Mouse (Mus musculus) midbrain, embryonic 15.5 days (tissue): ENCODE measurements around the gene Cks1b. TPM values are rescaled to one million over a fixed set of nuclear protein-coding genes. Genes with fewer than 3 reads are reported as not detected.

Experiments
- ATAC-seq: fragments of 200-750 bp; cut with Nextera tagmentation; replicated peaks from 2 replicates; pipeline ENCODE4 v1.8.0; 2017; ENCODE audit warnings: moderate TSS enrichment
- H3K27ac ChIP-seq: fragments of 300-500 bp; sonication (generic); 2 replicates; pipeline ENCODE4 v1.5.1; 2015; ENCODE audit warnings: mild to moderate bottlenecking, inconsistent platforms
- H3K27me3 ChIP-seq: fragments of 300-500 bp; sonication (generic); replicated peaks from 2 replicates; pipeline ENCODE4 v1.6.1; 2015; ENCODE audit warnings: inconsistent platforms
- H3K36me3 ChIP-seq: fragments of 300-500 bp; sonication (generic); replicated peaks from 2 replicates; pipeline ENCODE4 v1.6.1; 2015; ENCODE audit warnings: inconsistent platforms
- H3K4me1 ChIP-seq: fragments of 300-500 bp; sonication (generic); 2 replicates; pipeline ENCODE4 v1.6.1; 2015; ENCODE audit warnings: inconsistent platforms
- H3K4me2 ChIP-seq: fragments of 300-500 bp; sonication (generic); 2 replicates; pipeline ENCODE4 v1.6.1; 2015; ENCODE audit warnings: inconsistent platforms, mild to moderate bottlenecking, moderate library complexity
- H3K4me3 ChIP-seq: fragments of 300-500 bp; sonication (generic); 2 replicates; pipeline ENCODE4 v1.5.1; 2015; ENCODE audit warnings: mild to moderate bottlenecking, inconsistent platforms
- H3K9ac ChIP-seq: fragments of 300-500 bp; sonication (generic); 2 replicates; pipeline ENCODE4 v1.6.1; 2015; ENCODE audit warnings: mild to moderate bottlenecking, inconsistent platforms
- H3K9me3 ChIP-seq: fragments of 300-500 bp; sonication (generic); 2 replicates; pipeline ENCODE4 v1.6.1; 2016; ENCODE audit warnings: inconsistent platforms
- WGBS: fragments of 180-500 bp; shearing (Covaris S2); methylation state at CpG from one replicate; pipeline ENCODE4 v1.1.7; 2015; ENCODE audit warnings: mixed read lengths; 5-methylcytosine and 5-hydroxymethylcytosine counted together
- polyA plus RNA-seq: library from polyadenylated mRNA; unstranded; fragments of >200 nt; fragmentation: Nextera tagmentation; extraction: Ambion mirVana; gene quantifications from 2 replicates; pipeline ENCODE4 v1.2.1, GENCODE M21; 2015

Gene Cks1b
- polyA plus RNA-seq, 1 experiment from 2014 or later, result 86.7 TPM

- Histone ChIP-seq H3K27me3 (no peaks in the 10 kb centered on the region), H3K4me1 (peaks cover 33% of the 10 kb centered on the region), H3K9me3 (no peaks in the 10 kb centered on the region), H3K4me2 (peak overlapping the region; percentile 49), H3K9ac (peak overlapping the region; percentile 39; the same call in 1 of the 2 replicates), H3K4me3 (peak overlapping the region; percentile 30), H3K36me3 (no peaks in the 10 kb centered on the region), H3K27ac (no peak overlapping the region)
- ATAC-seq, result no peak
- WGBS, result 10% methylated on average over 22 of the region's 22 CpGs
These were observed 3.8 kb upstream of the Cks1b start for GRCm38 (mm10) chr3:89421810-89422473.

- Histone ChIP-seq H3K4me1 (peaks cover 37% of the 10 kb centered on the region), H3K27ac (peak overlapping the region; percentile 39)
- WGBS, result 5% methylated on average over 11 of the region's 11 CpGs
These were observed 3.0 kb upstream of the Cks1b start for GRCm38 (mm10) chr3:89421002-89421774.

GRCm38 (mm10) chr3:89420421-89420820 lies 2.2 kb upstream of the Cks1b start:
- Histone ChIP-seq H3K9me3 (no peaks in the 10 kb centered on the region), H3K4me1 (peaks cover 37% of the 10 kb centered on the region), H3K27me3 (no peaks in the 10 kb centered on the region), H3K4me2 (no peak overlapping the region; the same call in 1 of the 2 replicates), H3K36me3 (no peaks in the 10 kb centered on the region), H3K27ac (peak overlapping the region; percentile 39; the same call in 1 of the 2 replicates), H3K9ac (no peak overlapping the region), H3K4me3 (no peak overlapping the region)
- WGBS, result 60% methylated on average over 2 of the region's 2 CpGs
- no peak for ATAC-seq

More at GRCm38 (mm10) chr3:89421002-89421774, 3.0 kb upstream of the Cks1b start:
- no peaks in the 10 kb centered on the region for H3K36me3 ChIP-seq
- peak overlapping the region; percentile 49 for H3K4me2 ChIP-seq
- H3K9ac ChIP-seq, result peak overlapping the region; percentile 39; the same call in 1 of the 2 replicates
- H3K9me3 ChIP-seq, result no peaks in the 10 kb centered on the region
- ATAC-seq, result 0 out of 2 replicates have a peak, but pooled peaks have one; percentile 32
- H3K4me3 ChIP-seq, result peak overlapping the region; percentile 30
- no peaks in the 10 kb centered on the region for H3K27me3 ChIP-seq

DNA sequence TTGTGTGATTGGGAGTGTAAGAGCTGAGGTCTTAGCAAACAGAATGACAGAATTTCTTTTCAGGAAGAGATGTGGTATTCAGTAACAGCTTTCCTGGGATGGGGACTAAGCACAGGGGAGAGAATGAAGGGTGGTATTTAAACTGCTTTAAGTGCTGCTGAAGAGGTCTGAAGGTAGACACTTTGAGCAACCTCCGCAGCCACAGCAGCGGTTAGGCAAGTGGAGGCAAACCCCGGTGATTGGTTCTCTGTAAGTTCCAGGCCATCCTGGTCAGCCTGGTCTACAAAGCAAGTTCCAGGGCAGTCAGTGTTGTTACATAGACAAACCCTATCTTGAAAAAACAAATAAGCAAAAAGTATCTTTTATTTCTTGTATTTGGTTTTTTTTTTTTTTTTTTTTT lies 1.8 kb upstream of the Cks1b start:
- Histone ChIP-seq H3K27ac (0 out of 2 replicates have a peak overlapping the region, but pooled peaks have one; percentile 36), H3K4me3 (peak overlapping the region; percentile 60), H3K9ac (peak overlapping the region; percentile 65; the same call in 1 of the 2 replicates), H3K36me3 (peaks cover 2% of the 10 kb centered on the region), H3K4me2 (peak overlapping the region; percentile 98), H3K4me1 (peaks cover 37% of the 10 kb centered on the region), H3K9me3 (no peaks in the 10 kb centered on the region), H3K27me3 (no peaks in the 10 kb centered on the region)
- 43% methylated on average over 3 of the region's 3 CpGs for WGBS
- ATAC-seq, result no peak

- WGBS, result 3% methylated on average over 9 of the region's 9 CpGs
- Histone ChIP-seq H3K9ac (peak overlapping the region; percentile 65), H3K4me1 (peaks cover 37% of the 10 kb centered on the region), H3K4me3 (peak overlapping the region; percentile 60), H3K27ac (peak overlapping the region; percentile 83), H3K27me3 (no peaks in the 10 kb centered on the region), H3K36me3 (peaks cover 7% of the 10 kb centered on the region), H3K9me3 (no peaks in the 10 kb centered on the region), H3K4me2 (peak overlapping the region; percentile 98)
- no peak for ATAC-seq
These were observed 1.4 kb upstream of the Cks1b start for GRCm38 (mm10) chr3:89419571-89419970.

GRCm38 (mm10) chr3:89418861-89419250 lies 673 bp upstream of the Cks1b start:
- 0% methylated on average over 16 of the region's 16 CpGs for WGBS

GRCm38 (mm10) chr3:89417840-89418169 lies 378 bp downstream of the Cks1b start:
- Histone ChIP-seq H3K27ac (peak overlapping the region; percentile 83), H3K4me3 (peak overlapping the region; percentile 60), H3K9ac (peak overlapping the region; percentile 37), H3K4me1 (peaks cover 37% of the 10 kb centered on the region), H3K27me3 (no peaks in the 10 kb centered on the region), H3K9me3 (no peaks in the 10 kb centered on the region), H3K4me2 (peak overlapping the region; percentile 98), H3K36me3 (peaks cover 10% of the 10 kb centered on the region)
- peak; percentile 57 for ATAC-seq
- under 1% methylated on average over 20 of the region's 20 CpGs for WGBS

More at GRCm38 (mm10) chr3:89418861-89419250, 673 bp upstream of the Cks1b start:
- ATAC-seq, result peak; percentile 15
- Histone ChIP-seq H3K4me1 (peaks cover 37% of the 10 kb centered on the region), H3K27me3 (no peaks in the 10 kb centered on the region), H3K4me3 (peak overlapping the region; percentile 60), H3K27ac (peak overlapping the region; percentile 83), H3K36me3 (peaks cover 10% of the 10 kb centered on the region), H3K9ac (peak overlapping the region; percentile 65), H3K4me2 (peak overlapping the region; percentile 98), H3K9me3 (no peaks in the 10 kb centered on the region)

- H3K9me3 ChIP-seq, result no peaks in the 10 kb centered on the region
- H3K27ac ChIP-seq, result peak overlapping the region; percentile 83
- H3K9ac ChIP-seq, result peak overlapping the region; percentile 37
- peak overlapping the region; percentile 60 for H3K4me3 ChIP-seq
- peaks cover 10% of the 10 kb centered on the region for H3K36me3 ChIP-seq
- WGBS, result 30% methylated on average over 2 of the region's 2 CpGs
- H3K4me1 ChIP-seq, result peaks cover 35% of the 10 kb centered on the region
- no peak for ATAC-seq
- no peaks in the 10 kb centered on the region for H3K27me3 ChIP-seq
- peak overlapping the region; percentile 98 for H3K4me2 ChIP-seq
These were observed 1.1 kb downstream of the Cks1b start for GRCm38 (mm10) chr3:89417131-89417530.

GRCm38 (mm10) chr3:89416158-89416557 lies 2.0 kb downstream of the Cks1b start:
- no peak for ATAC-seq
- no peak overlapping the region for H3K9ac ChIP-seq
- peaks cover 10% of the 10 kb centered on the region for H3K36me3 ChIP-seq
- no peak overlapping the region for H3K4me2 ChIP-seq
- 98% methylated on average over 8 of the region's 8 CpGs for WGBS
- H3K27ac ChIP-seq, result no peak overlapping the region
- H3K4me3 ChIP-seq, result no peak overlapping the region
- H3K27me3 ChIP-seq, result no peaks in the 10 kb centered on the region
- peaks cover 27% of the 10 kb centered on the region for H3K4me1 ChIP-seq
- no peaks in the 10 kb centered on the region for H3K9me3 ChIP-seq

DNA sequence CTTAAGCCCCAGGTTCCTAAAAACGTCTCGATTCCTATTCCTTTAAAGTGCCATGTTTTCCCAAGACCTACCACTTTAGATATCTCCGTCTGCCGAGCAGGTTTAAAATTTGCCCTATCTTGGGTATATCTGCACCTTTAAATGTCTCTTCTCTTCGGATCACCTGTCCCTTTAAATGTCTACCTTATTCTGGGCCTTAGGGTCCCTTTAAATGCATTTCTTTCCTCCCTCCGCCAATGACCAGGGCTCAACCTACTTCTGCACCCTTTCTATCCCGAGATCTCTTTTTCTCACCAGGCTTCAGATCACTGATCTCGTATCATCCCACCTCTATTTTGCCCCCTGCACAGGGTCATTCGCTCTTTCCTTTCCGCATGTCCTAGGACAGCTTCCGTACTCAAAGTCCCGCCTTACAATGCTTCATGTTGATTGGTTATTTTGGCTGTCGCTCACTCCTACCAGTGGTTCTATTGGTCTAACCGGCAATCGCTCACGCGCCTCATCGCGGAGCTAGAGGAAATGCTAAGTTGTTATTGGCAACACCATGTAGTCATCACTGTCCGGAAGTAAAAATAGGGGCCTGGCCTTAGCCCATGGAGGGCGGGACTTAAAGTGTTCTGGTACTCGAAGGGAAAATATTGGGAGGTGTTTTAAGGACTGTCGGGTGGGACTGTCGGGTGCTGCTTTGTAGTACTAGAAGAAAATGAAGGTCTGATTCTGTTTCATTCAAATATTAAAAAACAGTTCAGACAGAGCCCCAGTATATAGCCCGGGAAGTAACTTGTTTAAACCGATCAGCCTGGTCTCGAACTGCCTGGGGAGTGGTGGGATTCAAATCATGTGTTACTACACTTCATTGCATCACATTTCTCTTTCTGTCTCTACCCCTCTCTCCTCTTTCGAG lies 6.4 kb downstream of the Cks1b start, which contains the start of gene Flad1:
TSS of gene Flad1 (minus strand) at position 381 of the 904 bp plus-strand sequence.
- Histone ChIP-seq H3K4me1 (peaks cover 19% of the 10 kb centered on the region), H3K36me3 (peaks cover 15% of the 10 kb centered on the region), H3K9me3 (no peaks in the 10 kb centered on the region), H3K4me2 (peak within 1 kb of the TSS; percentile 75), H3K27me3 (no peaks in the 10 kb centered on the region), H3K4me3 (peak within 1 kb of the TSS; percentile 44), H3K9ac (peak within 1 kb of the TSS; percentile 47), H3K27ac (peak within 1 kb of the TSS; percentile 65)
- WGBS, result 6% methylated on average over 28 of the region's 28 CpGs
- peak; percentile 99 for ATAC-seq

GRCm38 (mm10) chr3:89410864-89411263 lies 7.3 kb downstream of the Cks1b start:
- peak overlapping the region; percentile 44 for H3K4me3 ChIP-seq
- peaks cover 16% of the 10 kb centered on the region for H3K4me1 ChIP-seq
- H3K9me3 ChIP-seq, result no peaks in the 10 kb centered on the region
- H3K27me3 ChIP-seq, result no peaks in the 10 kb centered on the region
- ATAC-seq, result no peak
- peaks cover 15% of the 10 kb centered on the region for H3K36me3 ChIP-seq
- peak overlapping the region; percentile 75 for H3K4me2 ChIP-seq
- H3K27ac ChIP-seq, result peak overlapping the region; percentile 65
- WGBS, result 86% methylated on average over 10 of the region's 10 CpGs
- H3K9ac ChIP-seq, result peak overlapping the region; percentile 47
